Mouse (Mus musculus) lung, embryonic 16.5 days (tissue): Measurements from ENCODE around the gene Tcam1. TPM values are rescaled to one million over a fixed set of nuclear protein-coding genes. Genes with fewer than 3 reads are reported as not detected.

ENCODE experiments used
- polyA plus RNA-seq: library from polyadenylated mRNA; unstranded; fragments of >200 nt; fragmentation: Nextera tagmentation; extraction: Ambion mirVana; gene quantifications from 2 replicates; pipeline ENCODE4 v1.2.1, GENCODE M21; 2015

The Tcam1 gene
- polyA plus RNA-seq, 1 experiment from 2014 or later = 0.29 TPM

Other genes with a start within 250 kb of the Tcam1 start
- 58.8 and 63.4 TPM in 2 replicates for gene Dcaf7, start 239.8 kb upstream of the Tcam1 start, polyA plus RNA-seq
- gene Taco1, start 210.6 kb upstream of the Tcam1 start, polyA plus RNA-seq = 8.6 and 10.4 TPM in 2 replicates
- gene Map3k3, start 192.1 kb upstream of the Tcam1 start, polyA plus RNA-seq = 13.9 and 15.8 TPM in 2 replicates
- gene Gm10840, start 115.8 kb upstream of the Tcam1 start, polyA plus RNA-seq = not detected in 2 replicates
- gene Limd2, start 115.8 kb upstream of the Tcam1 start, polyA plus RNA-seq = 218 and 247 TPM in 2 replicates
- gene Strada, start 74.5 kb upstream of the Tcam1 start, polyA plus RNA-seq = 22.7 and 24.2 TPM in 2 replicates
- 91.9 and 96.3 TPM in 2 replicates for gene Ccdc47, start 60.3 kb upstream of the Tcam1 start, polyA plus RNA-seq
- 70.2 and 72.9 TPM in 2 replicates for gene Ddx42, start 59.7 kb upstream of the Tcam1 start, polyA plus RNA-seq
- gene Ftsj3, start 20.6 kb upstream of the Tcam1 start, polyA plus RNA-seq = 42.9 and 48.7 TPM in 2 replicates
- 242 and 250 TPM in 2 replicates for gene Psmc5, start 20.5 kb upstream of the Tcam1 start, polyA plus RNA-seq
- 69.3 and 71.4 TPM in 2 replicates for gene Smarcd2, start 3.7 kb upstream of the Tcam1 start, polyA plus RNA-seq
- not detected in 2 replicates for gene Gh, start 25.2 kb downstream of the Tcam1 start, polyA plus RNA-seq
- 4.7 and 6.8 TPM in 2 replicates for gene Cd79b, start 38.1 kb downstream of the Tcam1 start, polyA plus RNA-seq
- gene Scn4a, start 76.6 kb downstream of the Tcam1 start, polyA plus RNA-seq = 0.03 and 0.06 TPM in 2 replicates
- gene Prr29, start 88.8 kb downstream of the Tcam1 start, polyA plus RNA-seq = 2.0 and 4.4 TPM in 2 replicates
- 108 and 126 TPM in 2 replicates for gene Icam2, start 111.4 kb downstream of the Tcam1 start, polyA plus RNA-seq
- 5.5 and 5.8 TPM in 2 replicates for gene Ern1, start 211.2 kb downstream of the Tcam1 start, polyA plus RNA-seq